Mouse (Mus musculus): ENCODE data around the gene Olfr469. TPM values are rescaled to one million over a fixed set of nuclear protein-coding genes. Genes with fewer than 3 reads are reported as not detected.
"Not testable (repeated sequence)": the region's sequence is repeated elsewhere in the genome, so short reads cannot be mapped to it uniquely, and the experiment has no call there.

Olfr469 gene
- polyA plus RNA-seq (2015; fragmentation: Nextera tagmentation; extraction: Ambion mirVana) = not detected in 2 replicates

- not testable (repeated sequence) for H3K9ac ChIP-seq (replicated peaks; ENCODE audit: low read length); H3K4me3 ChIP-seq (ENCODE audit: low read length); H3K4me1 ChIP-seq (ENCODE audit: insufficient read depth, low read length); H3K36me3 ChIP-seq (ENCODE audit: insufficient read depth, low read length); H3K27ac ChIP-seq (ENCODE audit: low read length); H3K4me2 ChIP-seq (replicated peaks; ENCODE audit: low read depth, low read length); H3K9me3 ChIP-seq (ENCODE audit: low read length); ATAC-seq (ENCODE audit: low FRiP score, low TSS enrichment); H3K27me3 ChIP-seq (ENCODE audit: insufficient read depth, low read length)
These were observed at the start of gene Olfr469 for GRCm38 (mm10) chr7:107825441-107825840. TSS of gene Olfr469 (minus strand) at chr7:107825541.

- not testable (repeated sequence) for ATAC-seq (ENCODE audit: low FRiP score, low TSS enrichment); H3K27me3 ChIP-seq (ENCODE audit: insufficient read depth, low read length); H3K9me3 ChIP-seq (ENCODE audit: low read length); H3K27ac ChIP-seq (ENCODE audit: low read length); H3K9ac ChIP-seq (replicated peaks; ENCODE audit: low read length); H3K4me2 ChIP-seq (replicated peaks; ENCODE audit: low read depth, low read length); H3K4me1 ChIP-seq (ENCODE audit: insufficient read depth, low read length); H3K4me3 ChIP-seq (ENCODE audit: low read length); H3K36me3 ChIP-seq (ENCODE audit: insufficient read depth, low read length)
- 83% methylated on average over 1 of the region's 1 CpGs for WGBS
These were observed 22.0 kb upstream of the Olfr469 start, which contains the start of gene Olfr470 for GRCm38 (mm10) chr7:107847390-107847789. TSS of gene Olfr470 (minus strand) at chr7:107847490.

GRCm38 (mm10) chr7:107841719-107842118 lies 16.4 kb upstream of the Olfr469 start:
- ATAC-seq (ENCODE audit: low FRiP score, low TSS enrichment) = no peak
- WGBS = 84% methylated on average over 1 of the region's 1 CpGs
- Histone ChIP-seq H3K27ac (ENCODE audit: low read length) (no peak overlapping the region), H3K4me1 (ENCODE audit: insufficient read depth, low read length) (no peaks in the 10 kb centered on the region), H3K9ac (replicated peaks; ENCODE audit: low read length) (no peak overlapping the region), H3K4me2 (replicated peaks; ENCODE audit: low read depth, low read length) (no peak overlapping the region), H3K36me3 (ENCODE audit: insufficient read depth, low read length) (no peaks in the 10 kb centered on the region), H3K4me3 (ENCODE audit: low read length) (no peak overlapping the region), H3K9me3 (ENCODE audit: low read length) (no peaks in the 10 kb centered on the region), H3K27me3 (ENCODE audit: insufficient read depth, low read length) (no peaks in the 10 kb centered on the region)

GRCm38 (mm10) chr7:107823867-107824266 lies 1.5 kb downstream of the Olfr469 start:
- not testable (repeated sequence) for H3K36me3 ChIP-seq (ENCODE audit: insufficient read depth, low read length); H3K9ac ChIP-seq (replicated peaks; ENCODE audit: low read length); H3K4me2 ChIP-seq (replicated peaks; ENCODE audit: low read depth, low read length); H3K4me1 ChIP-seq (ENCODE audit: insufficient read depth, low read length); H3K27ac ChIP-seq (ENCODE audit: low read length); ATAC-seq (ENCODE audit: low FRiP score, low TSS enrichment); H3K4me3 ChIP-seq (ENCODE audit: low read length); H3K9me3 ChIP-seq (ENCODE audit: low read length); H3K27me3 ChIP-seq (ENCODE audit: insufficient read depth, low read length)
- WGBS = 55% methylated on average over 2 of the region's 2 CpGs

- Histone ChIP-seq H3K4me1 (ENCODE audit: insufficient read depth, low read length) (no peaks in the 10 kb centered on the region), H3K4me3 (ENCODE audit: low read length) (no peak overlapping the region), H3K9me3 (ENCODE audit: low read length) (no peaks in the 10 kb centered on the region), H3K27me3 (ENCODE audit: insufficient read depth, low read length) (no peaks in the 10 kb centered on the region), H3K27ac (ENCODE audit: low read length) (no peak overlapping the region), H3K4me2 (replicated peaks; ENCODE audit: low read depth, low read length) (no peak overlapping the region), H3K9ac (replicated peaks; ENCODE audit: low read length) (no peak overlapping the region), H3K36me3 (ENCODE audit: insufficient read depth, low read length) (no peaks in the 10 kb centered on the region)
- ATAC-seq (ENCODE audit: low FRiP score, low TSS enrichment) = no peak
These were observed 5.9 kb downstream of the Olfr469 start for GRCm38 (mm10) chr7:107819442-107819841.

GRCm38 (mm10) chr7:107811963-107812362 lies 13.4 kb downstream of the Olfr469 start, which contains the start of gene Olfr467:
TSS of gene Olfr467 (plus strand) at chr7:107812263.
- no peak for ATAC-seq (ENCODE audit: low FRiP score, low TSS enrichment)
- no peaks in the 10 kb centered on the region for H3K27me3 ChIP-seq (ENCODE audit: insufficient read depth, low read length)
- H3K4me1 ChIP-seq (ENCODE audit: insufficient read depth, low read length) = no peaks in the 10 kb centered on the region
- H3K4me2 ChIP-seq (replicated peaks; ENCODE audit: low read depth, low read length) = no peak within 1 kb of the TSS
- no peak within 1 kb of the TSS for H3K27ac ChIP-seq (ENCODE audit: low read length)
- H3K9me3 ChIP-seq (ENCODE audit: low read length) = no peaks in the 10 kb centered on the region
- H3K4me3 ChIP-seq (ENCODE audit: low read length) = no peak within 1 kb of the TSS
- no peak within 1 kb of the TSS for H3K9ac ChIP-seq (replicated peaks; ENCODE audit: low read length)
- no peaks in the 10 kb centered on the region for H3K36me3 ChIP-seq (ENCODE audit: insufficient read depth, low read length)

- no peak overlapping the region for H3K9ac ChIP-seq (replicated peaks; ENCODE audit: low read length)
- no peak overlapping the region for H3K4me3 ChIP-seq (ENCODE audit: low read length)
- H3K27me3 ChIP-seq (ENCODE audit: insufficient read depth, low read length) = no peaks in the 10 kb centered on the region
- no peak overlapping the region for H3K4me2 ChIP-seq (replicated peaks; ENCODE audit: low read depth, low read length)
- no peak overlapping the region for H3K27ac ChIP-seq (ENCODE audit: low read length)
- WGBS = 57% methylated on average over 3 of the region's 3 CpGs
- no peaks in the 10 kb centered on the region for H3K9me3 ChIP-seq (ENCODE audit: low read length)
- no peaks in the 10 kb centered on the region for H3K4me1 ChIP-seq (ENCODE audit: insufficient read depth, low read length)
- H3K36me3 ChIP-seq (ENCODE audit: insufficient read depth, low read length) = no peaks in the 10 kb centered on the region
- no peak for ATAC-seq (ENCODE audit: low FRiP score, low TSS enrichment)
These were observed 23.2 kb downstream of the Olfr469 start for GRCm38 (mm10) chr7:107802138-107802537.

- ATAC-seq (ENCODE audit: low FRiP score, low TSS enrichment) = no peak
- H3K36me3 ChIP-seq (ENCODE audit: insufficient read depth, low read length) = no peaks in the 10 kb centered on the region
- no peak within 1 kb of the TSS for H3K4me2 ChIP-seq (replicated peaks; ENCODE audit: low read depth, low read length)
- H3K4me3 ChIP-seq (ENCODE audit: low read length) = no peak within 1 kb of the TSS
- no peaks in the 10 kb centered on the region for H3K9me3 ChIP-seq (ENCODE audit: low read length)
- H3K4me1 ChIP-seq (ENCODE audit: insufficient read depth, low read length) = no peaks in the 10 kb centered on the region
- H3K27ac ChIP-seq (ENCODE audit: low read length) = no peak within 1 kb of the TSS
- no peaks in the 10 kb centered on the region for H3K27me3 ChIP-seq (ENCODE audit: insufficient read depth, low read length)
- no peak within 1 kb of the TSS for H3K9ac ChIP-seq (replicated peaks; ENCODE audit: low read length)
- 92% methylated on average over 2 of the region's 2 CpGs for WGBS
These were observed 24.2 kb downstream of the Olfr469 start, which contains the start of gene Ovch2 for GRCm38 (mm10) chr7:107801108-107801507. TSS of gene Ovch2 (minus strand) at chr7:107801208.

GRCm38 (mm10) chr7:107796500-107796899 lies 28.8 kb downstream of the Olfr469 start:
- Histone ChIP-seq H3K27ac (ENCODE audit: low read length) (no peak overlapping the region), H3K4me3 (ENCODE audit: low read length) (no peak overlapping the region), H3K36me3 (ENCODE audit: insufficient read depth, low read length) (no peaks in the 10 kb centered on the region), H3K4me1 (ENCODE audit: insufficient read depth, low read length) (no peaks in the 10 kb centered on the region), H3K9me3 (ENCODE audit: low read length) (no peaks in the 10 kb centered on the region), H3K4me2 (replicated peaks; ENCODE audit: low read depth, low read length) (no peak overlapping the region), H3K9ac (replicated peaks; ENCODE audit: low read length) (no peak overlapping the region), H3K27me3 (ENCODE audit: insufficient read depth, low read length) (no peaks in the 10 kb centered on the region)
- WGBS = 77% methylated on average over 2 of the region's 2 CpGs
- ATAC-seq (ENCODE audit: low FRiP score, low TSS enrichment) = no peak

GRCm38 (mm10) chr7:107787977-107788620 lies 37.2 kb downstream of the Olfr469 start:
- Histone ChIP-seq H3K27me3 (ENCODE audit: insufficient read depth, low read length) (no peaks in the 10 kb centered on the region), H3K4me3 (ENCODE audit: low read length) (no peak overlapping the region), H3K4me2 (replicated peaks; ENCODE audit: low read depth, low read length) (no peak overlapping the region), H3K27ac (ENCODE audit: low read length) (no peak overlapping the region), H3K36me3 (ENCODE audit: insufficient read depth, low read length) (no peaks in the 10 kb centered on the region), H3K9ac (replicated peaks; ENCODE audit: low read length) (no peak overlapping the region), H3K9me3 (ENCODE audit: low read length) (no peaks in the 10 kb centered on the region), H3K4me1 (ENCODE audit: insufficient read depth, low read length) (no peaks in the 10 kb centered on the region)
- 55% methylated on average over 3 of the region's 3 CpGs for WGBS
- ATAC-seq (ENCODE audit: low FRiP score, low TSS enrichment) = no peak
